Mouse (Mus musculus) monocyte, adult 2 months (primary cell): ENCODE data around the gene Flii.

Experiments used
- DNase-seq, 2 experiments: peaks; one replicate each; pipeline ENCODE4 v3.0.0; 2022; ENCODE audit warnings: low spot score in 2 of 2, low read depth in 1 of 2

The Flii gene

GRCm38 (mm10) chr11:60726601-60727391 lies at the start of gene Flii:
Gene Flii, minus strand, starts transcription at chr11:60727263.
- DNase-seq = peak; percentile 31 to 71

- DNase-seq = no peak
Observed at GRCm38 (mm10) chr11:60776107-60776828, 49.2 kb upstream of the Flii start.

GRCm38 (mm10) chr11:60775578-60775977 lies 48.5 kb upstream of the Flii start:
- DNase-seq = no peak

GRCm38 (mm10) chr11:60774841-60775240 lies 47.8 kb upstream of the Flii start:
- no peak for DNase-seq

GRCm38 (mm10) chr11:60774158-60774689 lies 47.2 kb upstream of the Flii start:
- DNase-seq = no peak

- DNase-seq = no peak
Observed at GRCm38 (mm10) chr11:60772161-60772560, 45.1 kb upstream of the Flii start.

- DNase-seq = no peak
Observed at GRCm38 (mm10) chr11:60770776-60771175, 43.7 kb upstream of the Flii start.

GRCm38 (mm10) chr11:60769322-60769721 lies 42.3 kb upstream of the Flii start:
- DNase-seq = peak; percentile 16 to 35

GRCm38 (mm10) chr11:60766969-60767368 lies 39.9 kb upstream of the Flii start:
- no peak for DNase-seq

- no peak for DNase-seq
Observed at GRCm38 (mm10) chr11:60761681-60762080, 34.6 kb upstream of the Flii start.

- no peak for DNase-seq
Observed at GRCm38 (mm10) chr11:60755570-60755969, 28.5 kb upstream of the Flii start.

- DNase-seq = no peak
Observed at GRCm38 (mm10) chr11:60740321-60740720, 13.3 kb upstream of the Flii start.

- DNase-seq = no peak
Observed at GRCm38 (mm10) chr11:60737450-60737849, 10.4 kb upstream of the Flii start.

- DNase-seq = no peak
Observed at GRCm38 (mm10) chr11:60736491-60736890, 9.4 kb upstream of the Flii start.

- DNase-seq = no peak
Observed at GRCm38 (mm10) chr11:60735191-60735590, 8.1 kb upstream of the Flii start.

GRCm38 (mm10) chr11:60734206-60734605 lies 7.1 kb upstream of the Flii start:
- DNase-seq = no peak

GRCm38 (mm10) chr11:60731251-60731650 lies 4.2 kb upstream of the Flii start:
- DNase-seq = no peak

- DNase-seq = no peak
Observed at GRCm38 (mm10) chr11:60730169-60730568, 3.1 kb upstream of the Flii start.

GRCm38 (mm10) chr11:60729217-60729641 lies 2.2 kb upstream of the Flii start:
- no peak for DNase-seq

GRCm38 (mm10) chr11:60728260-60728761 lies 1.2 kb upstream of the Flii start, which contains the start of gene Mief2:
Gene Mief2, plus strand, starts transcription at chr11:60728398.
- DNase-seq = peak; percentile 73 to 81

GRCm38 (mm10) chr11:60727392-60728140 lies 503 bp upstream of the Flii start:
- no peak for DNase-seq
